Mouse (Mus musculus): ENCODE measurements at regions not wholly inside any gene's neighbourhood (a gene's known extent, or its start where the extent isn't known, plus 50 kb on each side); places are given as distances from the start of the nearest gene placed in this dataset.
A peak's percentile ranks its signal among the peaks of the same experiment; 100 is the strongest.
"Not testable (repeated sequence)": the region's sequence is repeated elsewhere in the genome, so short reads cannot be mapped to it uniquely, and the experiment has no call there.

GRCm38 (mm10) chr2:44513080-44513724 is 414.3 kb downstream of the Gtdc1 start:
- TF ChIP-seq CTCF (IDR thresholded peaks at IDR 0.05; ENCODE audit: borderline replicate concordance, insufficient read depth, low read length) (no peak), POLR2A (IDR thresholded peaks at IDR 0.05; ENCODE audit: low read depth, low read length) (no peak)
- H3K4me3 ChIP-seq (ENCODE audit: insufficient read depth, low read length) = no peak overlapping the region
- H3K4me1 ChIP-seq (ENCODE audit: control insufficient read depth, insufficient read depth, low read length) = no peaks in the 10 kb centered on the region
- H3K27ac ChIP-seq (ENCODE audit: insufficient read depth, low read length) = no peak overlapping the region; the same call in 1 of the 2 replicates

- no peak overlapping the region for H3K4me3 ChIP-seq (ENCODE audit: insufficient read depth, low read length)
- no peak overlapping the region for H3K27ac ChIP-seq (ENCODE audit: insufficient read depth, low read length)
- TF ChIP-seq CTCF (IDR thresholded peaks at IDR 0.05; ENCODE audit: borderline replicate concordance, insufficient read depth, low read length) (no peak), POLR2A (IDR thresholded peaks at IDR 0.05; ENCODE audit: low read depth, low read length) (no peak)
- no peaks in the 10 kb centered on the region for H3K4me1 ChIP-seq (ENCODE audit: control insufficient read depth, insufficient read depth, low read length)
Observed at GRCm38 (mm10) chr2:44512334-44512733, 415.1 kb downstream of the Gtdc1 start.

- Histone ChIP-seq H3K4me1 (ENCODE audit: control insufficient read depth, insufficient read depth, low read length) (no peaks in the 10 kb centered on the region), H3K27ac (ENCODE audit: insufficient read depth, low read length) (no peak overlapping the region), H3K4me3 (ENCODE audit: insufficient read depth, low read length) (no peak overlapping the region)
- TF ChIP-seq CTCF (IDR thresholded peaks at IDR 0.05; ENCODE audit: borderline replicate concordance, insufficient read depth, low read length) (no peak), POLR2A (IDR thresholded peaks at IDR 0.05; ENCODE audit: low read depth, low read length) (no peak)
Observed at GRCm38 (mm10) chr2:44509101-44509500, 418.4 kb downstream of the Gtdc1 start.

GRCm38 (mm10) chr2:44504273-44504672 is 423.2 kb downstream of the Gtdc1 start:
- TF ChIP-seq CTCF (IDR thresholded peaks at IDR 0.05; ENCODE audit: borderline replicate concordance, insufficient read depth, low read length) = no peak
- no peak for TF ChIP-seq POLR2A (IDR thresholded peaks at IDR 0.05; ENCODE audit: low read depth, low read length)
- H3K4me3 ChIP-seq (ENCODE audit: insufficient read depth, low read length) = no peak overlapping the region
- H3K27ac ChIP-seq (ENCODE audit: insufficient read depth, low read length) = no peak overlapping the region
- H3K4me1 ChIP-seq (ENCODE audit: control insufficient read depth, insufficient read depth, low read length) = no peaks in the 10 kb centered on the region

- H3K27ac ChIP-seq (ENCODE audit: insufficient read depth, low read length); H3K4me3 ChIP-seq (ENCODE audit: insufficient read depth, low read length); H3K4me1 ChIP-seq (ENCODE audit: control insufficient read depth, insufficient read depth, low read length): not testable (repeated sequence)
Observed at GRCm38 (mm10) chr2:44490806-44491205, 436.7 kb downstream of the Gtdc1 start.

GRCm38 (mm10) chr2:44490230-44490629 is 437.2 kb downstream of the Gtdc1 start:
- Histone ChIP-seq H3K4me1 (ENCODE audit: control insufficient read depth, insufficient read depth, low read length) (no peaks in the 10 kb centered on the region), H3K4me3 (ENCODE audit: insufficient read depth, low read length) (no peak overlapping the region), H3K27ac (ENCODE audit: insufficient read depth, low read length) (no peak overlapping the region)
- no peak for TF ChIP-seq POLR2A (IDR thresholded peaks at IDR 0.05; ENCODE audit: low read depth, low read length)
- no peak for TF ChIP-seq CTCF (IDR thresholded peaks at IDR 0.05; ENCODE audit: borderline replicate concordance, insufficient read depth, low read length)

GRCm38 (mm10) chr2:44485880-44486279 is 441.6 kb downstream of the Gtdc1 start:
- Histone ChIP-seq H3K4me3 (ENCODE audit: insufficient read depth, low read length) (peak overlapping the region; percentile 18; the same call in 1 of the 2 replicates), H3K27ac (ENCODE audit: insufficient read depth, low read length) (no peak overlapping the region), H3K4me1 (ENCODE audit: control insufficient read depth, insufficient read depth, low read length) (no peaks in the 10 kb centered on the region)

GRCm38 (mm10) chr2:44479746-44480145 is 447.7 kb downstream of the Gtdc1 start:
- TF ChIP-seq POLR2A (IDR thresholded peaks at IDR 0.05; ENCODE audit: low read depth, low read length) (no peak), CTCF (IDR thresholded peaks at IDR 0.05; ENCODE audit: borderline replicate concordance, insufficient read depth, low read length) (no peak)
- H3K4me3 ChIP-seq (ENCODE audit: insufficient read depth, low read length) = no peak overlapping the region
- no peaks in the 10 kb centered on the region for H3K4me1 ChIP-seq (ENCODE audit: control insufficient read depth, insufficient read depth, low read length)

More at GRCm38 (mm10) chr2:44485880-44486279, 441.6 kb downstream of the Gtdc1 start:
- TF ChIP-seq POLR2A (IDR thresholded peaks at IDR 0.05; ENCODE audit: low read depth, low read length) = no peak
- TF ChIP-seq CTCF (IDR thresholded peaks at IDR 0.05; ENCODE audit: borderline replicate concordance, insufficient read depth, low read length) = no peak

GRCm38 (mm10) chr2:44475456-44475855 is 452.0 kb downstream of the Gtdc1 start:
- TF ChIP-seq POLR2A (IDR thresholded peaks at IDR 0.05; ENCODE audit: low read depth, low read length) = no peak
- no peak for TF ChIP-seq CTCF (IDR thresholded peaks at IDR 0.05; ENCODE audit: borderline replicate concordance, insufficient read depth, low read length)
- Histone ChIP-seq H3K27ac (ENCODE audit: insufficient read depth, low read length) (no peak overlapping the region), H3K4me1 (ENCODE audit: control insufficient read depth, insufficient read depth, low read length) (no peaks in the 10 kb centered on the region), H3K4me3 (ENCODE audit: insufficient read depth, low read length) (no peak overlapping the region)

More at GRCm38 (mm10) chr2:44479746-44480145, 447.7 kb downstream of the Gtdc1 start:
- H3K27ac ChIP-seq (ENCODE audit: insufficient read depth, low read length) = no peak overlapping the region; the same call in 1 of the 2 replicates

GRCm38 (mm10) chr2:44474653-44475052 is 452.8 kb downstream of the Gtdc1 start:
- TF ChIP-seq POLR2A (IDR thresholded peaks at IDR 0.05; ENCODE audit: low read depth, low read length) (no peak), CTCF (IDR thresholded peaks at IDR 0.05; ENCODE audit: borderline replicate concordance, insufficient read depth, low read length) (no peak)
- Histone ChIP-seq H3K4me1 (ENCODE audit: control insufficient read depth, insufficient read depth, low read length) (no peaks in the 10 kb centered on the region), H3K4me3 (ENCODE audit: insufficient read depth, low read length) (no peak overlapping the region), H3K27ac (ENCODE audit: insufficient read depth, low read length) (no peak overlapping the region)

Measured in embryonic fibroblast, embryonic 13.5 days (primary cell).